Comparison of ENCODE assay signal across 14 mouse cellular contexts in the genomic region with DNA sequence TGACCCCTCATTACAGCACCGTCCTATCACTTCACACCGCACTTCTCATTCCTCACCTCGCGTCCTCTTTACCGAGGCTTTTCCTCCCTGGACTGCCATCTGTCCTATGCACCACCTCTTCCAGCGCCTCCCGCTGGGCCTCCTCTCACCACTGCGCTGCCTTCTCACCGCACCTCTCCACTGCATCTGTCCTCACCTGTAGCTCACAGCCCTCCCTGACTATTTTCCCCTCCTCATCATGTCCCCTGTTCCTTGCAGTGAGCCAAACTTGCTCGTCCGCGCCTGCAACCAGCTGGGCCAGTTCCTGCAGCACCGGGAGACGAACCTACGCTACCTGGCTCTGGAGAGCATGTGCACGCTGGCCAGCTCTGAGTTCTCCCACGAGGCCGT. TPM values are rescaled to one million over a fixed set of nuclear protein-coding genes. Genes with fewer than 3 reads are reported as not detected.
DNase-seq lines count a peak whose midpoint lies in the region; ATAC-seq and TF ChIP-seq lines count a peak whose summit lies in the region.
"Had no signal": no experiment of that assay in that cellular context is flagged by ENCODE, and none has a peak within 500 bp of the region (broad histone marks: within the 10 kb centered on the region; RNA-seq: fewer than 3 reads in every experiment).

No protein-coding gene starts in this region.

- no peaks in the 10 kb centered on the region for H3K27me3 ChIP-seq in heart, embryonic 15.5 days
- no peaks in the 10 kb centered on the region for H3K27me3 ChIP-seq in lung, embryonic 14.5 days (ENCODE audit: insufficient read depth, low read length)
- H3K27me3 ChIP-seq in neural tube, embryonic 14.5 days (ENCODE audit: control insufficient read depth, insufficient read depth, low read length): no peaks in the 10 kb centered on the region
- H3K27me3 ChIP-seq in thymus, adult 2 months (ENCODE audit: control insufficient read depth, insufficient read depth, low read length): no peaks in the 10 kb centered on the region
- H3K27me3 ChIP-seq: embryonic facial prominence, embryonic 13.5 days; forebrain, embryonic 13.5 days; neural tube, embryonic 12.5 days; Patski had no signal

- H3K9ac ChIP-seq in heart, embryonic 15.5 days: no peak overlapping the region
- no peak overlapping the region for H3K9ac ChIP-seq in lung, embryonic 14.5 days
- H3K9ac ChIP-seq in neural tube, embryonic 14.5 days (replicated peaks; ENCODE audit: low read depth, low read length): no peak overlapping the region
- H3K9ac ChIP-seq: embryonic facial prominence, embryonic 13.5 days; forebrain, embryonic 13.5 days; neural tube, embryonic 12.5 days had no signal

- no peak for TF ChIP-seq POLR2A in thymus, adult 2 months (IDR thresholded peaks at IDR 0.05; ENCODE audit: control insufficient read depth, extremely low read depth, insufficient read depth, low read length, poor library complexity)

- 68% methylated on average over 18 of the region's 18 CpGs for WGBS in heart, embryonic 15.5 days
- 66% methylated on average over 18 of the region's 18 CpGs for WGBS in lung, embryonic 14.5 days
- WGBS in neural tube, embryonic 14.5 days: 87% methylated on average over 18 of the region's 18 CpGs
- WGBS in thymus, adult 2 months: 98% methylated on average over 18 of the region's 18 CpGs

- TF ChIP-seq CTCF in lung, embryonic 14.5 days (IDR thresholded peaks at IDR 0.05; ENCODE audit: low read depth): no peak
- no peak for TF ChIP-seq CTCF in thymus, adult 2 months (IDR thresholded peaks at IDR 0.05; ENCODE audit: borderline replicate concordance, control insufficient read depth, extremely low read depth, insufficient read depth, low read length, poor library complexity)

- H3K4me1 ChIP-seq in heart, embryonic 15.5 days (replicated peaks): peaks cover 34% of the 10 kb centered on the region
- H3K4me1 ChIP-seq in lung, embryonic 14.5 days (ENCODE audit: insufficient read depth): no peaks in the 10 kb centered on the region
- no peaks in the 10 kb centered on the region for H3K4me1 ChIP-seq in neural tube, embryonic 14.5 days (ENCODE audit: control insufficient read depth, insufficient read depth, low read length)
- no peaks in the 10 kb centered on the region for H3K4me1 ChIP-seq in thymus, adult 2 months (replicated peaks; ENCODE audit: control insufficient read depth, insufficient read depth, low read length)
- H3K4me1 ChIP-seq: embryonic facial prominence, embryonic 13.5 days; forebrain, embryonic 13.5 days; midbrain, embryonic 10.5 days; neural tube, embryonic 12.5 days had no signal

- H3K4me3 ChIP-seq in heart, embryonic 15.5 days: no peak overlapping the region
- no peak overlapping the region for H3K4me3 ChIP-seq in lung, embryonic 14.5 days (ENCODE audit: low read depth, low read length)
- no peak overlapping the region for H3K4me3 ChIP-seq in neural tube, embryonic 14.5 days (ENCODE audit: low read depth, low read length)
- no peak overlapping the region for H3K4me3 ChIP-seq in thymus, adult 2 months (ENCODE audit: control insufficient read depth, insufficient read depth, low read length)
- H3K4me3 ChIP-seq: embryonic facial prominence, embryonic 13.5 days; forebrain, embryonic 13.5 days; midbrain, embryonic 10.5 days; neural tube, embryonic 12.5 days had no signal

- H3K4me2 ChIP-seq in heart, embryonic 15.5 days: peak overlapping the region; percentile 11; the same call in 1 of the 2 replicates
- H3K4me2 ChIP-seq in lung, embryonic 14.5 days: no peak overlapping the region
- no peak overlapping the region for H3K4me2 ChIP-seq in neural tube, embryonic 14.5 days (ENCODE audit: low read depth, low read length)
- H3K4me2 ChIP-seq: embryonic facial prominence, embryonic 13.5 days; forebrain, embryonic 13.5 days; neural tube, embryonic 12.5 days had no signal

- H3K27ac ChIP-seq in heart, embryonic 15.5 days: peak overlapping the region; percentile 71
- H3K27ac ChIP-seq in lung, embryonic 14.5 days (ENCODE audit: low read depth): peak overlapping the region; percentile 55; the same call in 1 of the 2 replicates
- peak overlapping the region; percentile 34 for H3K27ac ChIP-seq in neural tube, embryonic 14.5 days (ENCODE audit: low read depth, low read length)
- no peak overlapping the region for H3K27ac ChIP-seq in thymus, adult 2 months (ENCODE audit: control insufficient read depth, insufficient read depth, low read length)
- H3K27ac ChIP-seq: embryonic facial prominence, embryonic 13.5 days; forebrain, embryonic 13.5 days; midbrain, embryonic 10.5 days; neural tube, embryonic 12.5 days had no signal

- H3K36me3 ChIP-seq in heart, embryonic 15.5 days: peaks cover 27% of the 10 kb centered on the region; the same call in 1 of the 2 replicates
- peaks cover 69% of the 10 kb centered on the region for H3K36me3 ChIP-seq in lung, embryonic 14.5 days (ENCODE audit: insufficient read depth)
- peaks cover 45% of the 10 kb centered on the region for H3K36me3 ChIP-seq in neural tube, embryonic 14.5 days (ENCODE audit: control insufficient read depth, insufficient read depth, low read length)
- peaks cover 34% of the 10 kb centered on the region for H3K36me3 ChIP-seq in thymus, adult 2 months (ENCODE audit: control insufficient read depth, insufficient read depth, low read length)

- H3K9me3 ChIP-seq in heart, embryonic 15.5 days (replicated peaks): no peaks in the 10 kb centered on the region
- no peaks in the 10 kb centered on the region for H3K9me3 ChIP-seq in lung, embryonic 14.5 days (ENCODE audit: low read depth, low read length)
- H3K9me3 ChIP-seq in neural tube, embryonic 14.5 days (ENCODE audit: control insufficient read depth, low read length): no peaks in the 10 kb centered on the region
- H3K9me3 ChIP-seq: embryonic facial prominence, embryonic 13.5 days; forebrain, embryonic 13.5 days; midbrain, embryonic 10.5 days; neural tube, embryonic 12.5 days had no signal

- ATAC-seq in heart, embryonic 15.5 days (replicated peaks; ENCODE audit: insufficient number of reproducible peaks, insufficient read depth, low FRiP score, low read depth): peak; percentile 14; the same call in 1 of the 2 replicates
- no peak; the same call in 1 of the 2 replicates for ATAC-seq in lung, embryonic 14.5 days (ENCODE audit: insufficient read depth)
- no peak for ATAC-seq in neural tube, embryonic 14.5 days (ENCODE audit: low read depth)
- ATAC-seq: CD4-positive, CD25-positive, alpha-beta regulatory T cell, adult 4 months; forebrain, embryonic 13.5 days; Patski had no signal

- DNase-seq in heart, adult 11 months: no peak
- DNase-seq in lung, embryonic 14.5 days: no peak
- no peak for DNase-seq in lung, postnatal 36 days
- DNase-seq in cerebellum, adult 9-11 months: peak; percentile 60
- no peak for DNase-seq in thymus, adult 2 months
- DNase-seq in natural killer cell, adult 2 months (ENCODE audit: low spot score in 2 of 2): no peak

RNA-seq across cellular contexts. Expression of a gene that starts 42.8 kb away (rescaled TPM):
- polyA plus RNA-seq in heart, embryonic 15.5 days (2015; fragmentation: Nextera tagmentation; extraction: Ambion mirVana): 0.08 and 0.22 TPM in 2 replicates
- 0.18 and 0.32 TPM in 2 replicates for polyA plus RNA-seq in lung, embryonic 14.5 days (2014; fragmentation: Nextera tagmentation; extraction: Ambion mirVana)
- 0.27 and 0.29 TPM in 2 replicates for polyA plus RNA-seq in neural tube, embryonic 14.5 days (2014; fragmentation: Nextera tagmentation; extraction: Ambion mirVana)
- 0.16 and 0.17 TPM in 2 replicates for polyA plus RNA-seq in thymus, adult 2 months (2012; rRNA removed)

RNA-seq across cellular contexts. Expression of a gene that starts 50.4 kb away (rescaled TPM):
- polyA plus RNA-seq in heart, embryonic 15.5 days (2015; fragmentation: Nextera tagmentation; extraction: Ambion mirVana): 43.6 and 59.0 TPM in 2 replicates
- polyA plus RNA-seq in lung, embryonic 14.5 days (2014; fragmentation: Nextera tagmentation; extraction: Ambion mirVana): 63.1 and 67.6 TPM in 2 replicates
- polyA plus RNA-seq in neural tube, embryonic 14.5 days (2014; fragmentation: Nextera tagmentation; extraction: Ambion mirVana): 98.5 and 125 TPM in 2 replicates
- 40.9 and 45.7 TPM in 2 replicates for polyA plus RNA-seq in thymus, adult 2 months (2012; rRNA removed)
